Mouse (Mus musculus): Measurements from ENCODE around the gene Gtsf1l. TPM values are rescaled to one million over a fixed set of nuclear protein-coding genes. Genes with fewer than 3 reads are reported as not detected.

The Gtsf1l gene
- polyA plus RNA-seq, 1 experiment = 34.9 TPM

GRCm38 (mm10) chr2:163104086-163104770 is 16.6 kb upstream of the Gtsf1l start:
- no peak overlapping the region for H3K9ac ChIP-seq (ENCODE audit: low read depth, poor library complexity, severe bottlenecking)
- no peak for TF ChIP-seq POLR2A (IDR thresholded peaks at IDR 0.05; ENCODE audit: insufficient read depth, low read length)
- no peak for TF ChIP-seq EP300 (IDR thresholded peaks at IDR 0.05; ENCODE audit: insufficient read depth, low read depth, low read length)
- no peak for TF ChIP-seq CTCF (IDR thresholded peaks at IDR 0.05; ENCODE audit: low read depth, low read length)
- no peak overlapping the region for H3K27ac ChIP-seq (ENCODE audit: insufficient read depth, low read length)
- H3K4me1 ChIP-seq (ENCODE audit: control insufficient read depth, insufficient read depth, low read length) = no peaks in the 10 kb centered on the region
- no peaks in the 10 kb centered on the region for H3K9me3 ChIP-seq (replicated peaks; ENCODE audit: control insufficient read depth, insufficient read depth, low read length, poor library complexity, severe bottlenecking)
- no peaks in the 10 kb centered on the region for H3K36me3 ChIP-seq (ENCODE audit: control insufficient read depth, insufficient read depth, low read length, poor library complexity, severe bottlenecking)
- no peaks in the 10 kb centered on the region for H3K27me3 ChIP-seq (ENCODE audit: control insufficient read depth, insufficient read depth, low read length, poor library complexity, severe bottlenecking)
- H3K4me3 ChIP-seq (ENCODE audit: low read depth, low read length) = no peak overlapping the region

- Histone ChIP-seq H3K9me3 (replicated peaks; ENCODE audit: control insufficient read depth, insufficient read depth, low read length, poor library complexity, severe bottlenecking) (no peaks in the 10 kb centered on the region), H3K4me1 (ENCODE audit: control insufficient read depth, insufficient read depth, low read length) (peaks cover 3% of the 10 kb centered on the region), H3K27ac (ENCODE audit: insufficient read depth, low read length) (no peak overlapping the region), H3K9ac (ENCODE audit: low read depth, poor library complexity, severe bottlenecking) (no peak overlapping the region), H3K27me3 (ENCODE audit: control insufficient read depth, insufficient read depth, low read length, poor library complexity, severe bottlenecking) (no peaks in the 10 kb centered on the region), H3K36me3 (ENCODE audit: control insufficient read depth, insufficient read depth, low read length, poor library complexity, severe bottlenecking) (no peaks in the 10 kb centered on the region), H3K4me3 (ENCODE audit: low read depth, low read length) (no peak overlapping the region)
- TF ChIP-seq EP300 (IDR thresholded peaks at IDR 0.05; ENCODE audit: insufficient read depth, low read depth, low read length) (no peak), CTCF (IDR thresholded peaks at IDR 0.05; ENCODE audit: low read depth, low read length) (no peak), POLR2A (IDR thresholded peaks at IDR 0.05; ENCODE audit: insufficient read depth, low read length) (no peak)
Measured at GRCm38 (mm10) chr2:163102900-163103653, 15.4 kb upstream of the Gtsf1l start.

GRCm38 (mm10) chr2:163102216-163102615 is 14.6 kb upstream of the Gtsf1l start:
- Histone ChIP-seq H3K36me3 (ENCODE audit: control insufficient read depth, insufficient read depth, low read length, poor library complexity, severe bottlenecking) (no peaks in the 10 kb centered on the region), H3K27ac (ENCODE audit: insufficient read depth, low read length) (no peak overlapping the region), H3K9ac (ENCODE audit: low read depth, poor library complexity, severe bottlenecking) (no peak overlapping the region), H3K27me3 (ENCODE audit: control insufficient read depth, insufficient read depth, low read length, poor library complexity, severe bottlenecking) (no peaks in the 10 kb centered on the region), H3K4me1 (ENCODE audit: control insufficient read depth, insufficient read depth, low read length) (peaks cover 3% of the 10 kb centered on the region), H3K9me3 (replicated peaks; ENCODE audit: control insufficient read depth, insufficient read depth, low read length, poor library complexity, severe bottlenecking) (no peaks in the 10 kb centered on the region), H3K4me3 (ENCODE audit: low read depth, low read length) (no peak overlapping the region)
- TF ChIP-seq CTCF (IDR thresholded peaks at IDR 0.05; ENCODE audit: low read depth, low read length) = no peak
- no peak for TF ChIP-seq POLR2A (IDR thresholded peaks at IDR 0.05; ENCODE audit: insufficient read depth, low read length)
- TF ChIP-seq EP300 (IDR thresholded peaks at IDR 0.05; ENCODE audit: insufficient read depth, low read depth, low read length) = no peak

GRCm38 (mm10) chr2:163101646-163102203 is 14.1 kb upstream of the Gtsf1l start:
- H3K27me3 ChIP-seq (ENCODE audit: control insufficient read depth, insufficient read depth, low read length, poor library complexity, severe bottlenecking) = no peaks in the 10 kb centered on the region
- H3K4me1 ChIP-seq (ENCODE audit: control insufficient read depth, insufficient read depth, low read length) = peaks cover 3% of the 10 kb centered on the region
- H3K27ac ChIP-seq (ENCODE audit: insufficient read depth, low read length) = no peak overlapping the region
- H3K9ac ChIP-seq (ENCODE audit: low read depth, poor library complexity, severe bottlenecking) = no peak overlapping the region
- H3K4me3 ChIP-seq (ENCODE audit: low read depth, low read length) = no peak overlapping the region
- H3K36me3 ChIP-seq (ENCODE audit: control insufficient read depth, insufficient read depth, low read length, poor library complexity, severe bottlenecking) = no peaks in the 10 kb centered on the region
- peak; percentile 88 for TF ChIP-seq CTCF (IDR thresholded peaks at IDR 0.05; ENCODE audit: low read depth, low read length)
- no peak for TF ChIP-seq EP300 (IDR thresholded peaks at IDR 0.05; ENCODE audit: insufficient read depth, low read depth, low read length)
- no peaks in the 10 kb centered on the region for H3K9me3 ChIP-seq (replicated peaks; ENCODE audit: control insufficient read depth, insufficient read depth, low read length, poor library complexity, severe bottlenecking)

GRCm38 (mm10) chr2:163100551-163100950 is 12.9 kb upstream of the Gtsf1l start:
- Histone ChIP-seq H3K9ac (ENCODE audit: low read depth, poor library complexity, severe bottlenecking) (no peak overlapping the region), H3K36me3 (ENCODE audit: control insufficient read depth, insufficient read depth, low read length, poor library complexity, severe bottlenecking) (no peaks in the 10 kb centered on the region), H3K9me3 (replicated peaks; ENCODE audit: control insufficient read depth, insufficient read depth, low read length, poor library complexity, severe bottlenecking) (no peaks in the 10 kb centered on the region), H3K27me3 (ENCODE audit: control insufficient read depth, insufficient read depth, low read length, poor library complexity, severe bottlenecking) (no peaks in the 10 kb centered on the region), H3K4me1 (ENCODE audit: control insufficient read depth, insufficient read depth, low read length) (peaks cover 5% of the 10 kb centered on the region), H3K27ac (ENCODE audit: insufficient read depth, low read length) (no peak overlapping the region), H3K4me3 (ENCODE audit: low read depth, low read length) (no peak overlapping the region)
- TF ChIP-seq POLR2A (IDR thresholded peaks at IDR 0.05; ENCODE audit: insufficient read depth, low read length) = no peak
- no peak for TF ChIP-seq CTCF (IDR thresholded peaks at IDR 0.05; ENCODE audit: low read depth, low read length)
- no peak for TF ChIP-seq EP300 (IDR thresholded peaks at IDR 0.05; ENCODE audit: insufficient read depth, low read depth, low read length)

GRCm38 (mm10) chr2:163099919-163100318 is 12.3 kb upstream of the Gtsf1l start:
- H3K4me1 ChIP-seq (ENCODE audit: control insufficient read depth, insufficient read depth, low read length) = peaks cover 5% of the 10 kb centered on the region
- TF ChIP-seq POLR2A (IDR thresholded peaks at IDR 0.05; ENCODE audit: insufficient read depth, low read length) (no peak), CTCF (IDR thresholded peaks at IDR 0.05; ENCODE audit: low read depth, low read length) (no peak), EP300 (IDR thresholded peaks at IDR 0.05; ENCODE audit: insufficient read depth, low read depth, low read length) (no peak)

More at GRCm38 (mm10) chr2:163099919-163100318, 12.3 kb upstream of the Gtsf1l start:
- Histone ChIP-seq H3K4me3 (ENCODE audit: low read depth, low read length) (no peak overlapping the region), H3K36me3 (ENCODE audit: control insufficient read depth, insufficient read depth, low read length, poor library complexity, severe bottlenecking) (no peaks in the 10 kb centered on the region), H3K9me3 (replicated peaks; ENCODE audit: control insufficient read depth, insufficient read depth, low read length, poor library complexity, severe bottlenecking) (no peaks in the 10 kb centered on the region), H3K27me3 (ENCODE audit: control insufficient read depth, insufficient read depth, low read length, poor library complexity, severe bottlenecking) (no peaks in the 10 kb centered on the region), H3K27ac (ENCODE audit: insufficient read depth, low read length) (no peak overlapping the region), H3K9ac (ENCODE audit: low read depth, poor library complexity, severe bottlenecking) (no peak overlapping the region)

All from ES-Bruce4 (cell line).